Mouse (Mus musculus) heart, adult 2 months (tissue): ENCODE measurements at regions not wholly inside any gene's neighbourhood (a gene's known extent, or its start where the extent isn't known, plus 50 kb on each side); places are given as distances from the start of the nearest gene placed in this dataset.

Experiments used
- CTCF ChIP-seq: fragments of 200-600 bp; IDR thresholded peaks from 2 replicates; pipeline ENCODE4 v1.8.1; 2022; ENCODE audit warnings: antibody characterized with exemption, mild to moderate bottlenecking, moderate library complexity
- EP300 ChIP-seq: fragments of 200-500 bp; IDR thresholded peaks from 2 replicates; pipeline ENCODE4 v1.6.1; 2011; ENCODE audit warnings: low read depth, low read length, control low read depth; ENCODE audit not compliant: insufficient read depth
- POLR2A ChIP-seq: fragments of 200-500 bp; IDR thresholded peaks from 2 replicates; pipeline ENCODE4 v1.6.1; 2011; ENCODE audit warnings: mild to moderate bottlenecking, low read depth, low read length, control low read depth; ENCODE audit not compliant: insufficient read depth

- TF ChIP-seq CTCF (no peak), POLR2A (no peak), EP300 (no peak)
Observed at GRCm38 (mm10) chr9:101700368-101700767, 161.3 kb upstream of the 9630041A04Rik start.
